Mouse (Mus musculus) R1 (cell line): ENCODE data around the gene Ramp3.

Source experiments
- DNase-seq: peaks from one replicate; pipeline ENCODE4 v3.0.0-alpha.2; 2018; ENCODE audit warnings: low read depth, low spot score

Gene Ramp3

GRCm38 (mm10) chr11:6658271-6658670 lies at the start of gene Ramp3:
Gene Ramp3 (plus strand): TSS chr11:6658521.
- peak; percentile 82 for DNase-seq

- peak; percentile 85 for DNase-seq
Measured at GRCm38 (mm10) chr11:6615250-6616205, 42.8 kb upstream of the Ramp3 start.

DNA sequence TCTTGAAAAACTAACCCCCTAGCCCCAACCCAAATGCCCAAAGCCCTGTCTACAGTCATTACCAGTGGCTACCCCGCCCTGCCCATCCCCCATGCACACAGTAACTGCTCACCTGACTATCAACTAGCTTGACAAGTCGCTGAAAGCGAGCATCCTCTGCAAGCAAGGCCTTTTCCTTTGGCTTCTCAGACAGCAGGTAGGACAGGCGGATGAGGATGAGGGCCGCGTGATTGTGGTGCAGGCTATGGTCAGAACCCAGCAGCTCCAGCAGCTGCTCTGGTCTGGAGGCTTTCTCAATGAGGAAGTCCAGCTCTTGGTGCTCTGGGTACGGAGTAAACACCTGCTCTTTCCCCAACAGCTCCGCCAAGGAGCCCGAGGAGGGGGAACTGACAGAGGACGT lies 34.6 kb upstream of the Ramp3 start:
- no peak for DNase-seq

DNA sequence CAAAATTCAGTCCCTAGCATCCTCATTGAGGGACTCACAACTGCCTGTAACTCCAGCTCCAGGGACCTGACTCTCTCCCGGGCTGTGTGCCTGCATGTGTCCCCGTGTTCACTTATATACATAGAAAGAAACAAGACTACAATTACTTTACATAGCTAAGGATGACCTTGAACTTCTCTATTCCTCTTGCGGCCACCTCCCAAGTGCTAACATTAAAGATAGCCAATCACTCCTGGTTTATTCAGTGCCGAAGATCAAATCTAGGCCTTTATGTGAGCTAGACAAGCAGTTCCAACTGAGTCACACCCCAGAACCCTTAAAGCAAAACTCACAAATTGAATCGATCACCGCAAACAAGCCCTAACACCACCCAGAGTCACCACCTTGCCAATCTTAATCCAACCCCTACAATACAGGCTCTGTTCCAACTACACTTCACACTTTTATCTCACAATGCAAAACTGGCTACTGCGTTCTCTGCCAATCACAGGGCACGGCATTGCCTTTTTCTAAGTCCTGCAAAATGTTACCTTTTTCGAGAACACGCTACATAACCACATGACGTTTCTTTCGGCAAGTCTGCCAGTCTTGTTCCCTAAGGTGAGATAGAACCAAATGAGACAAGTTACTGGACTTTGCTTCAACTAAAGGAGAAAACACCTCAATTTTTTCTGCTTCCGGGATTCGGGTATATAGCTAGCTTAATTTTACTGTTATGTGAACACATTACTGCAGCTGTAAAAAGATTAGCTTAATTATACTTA lies 33.5 kb upstream of the Ramp3 start:
- DNase-seq = peak; percentile 54

- peak; percentile 96 for DNase-seq
Measured at GRCm38 (mm10) chr11:6625478-6626387, 32.6 kb upstream of the Ramp3 start, which contains the start of gene Tbrg4. Gene Tbrg4 (minus strand): TSS chr11:6626067.

DNA sequence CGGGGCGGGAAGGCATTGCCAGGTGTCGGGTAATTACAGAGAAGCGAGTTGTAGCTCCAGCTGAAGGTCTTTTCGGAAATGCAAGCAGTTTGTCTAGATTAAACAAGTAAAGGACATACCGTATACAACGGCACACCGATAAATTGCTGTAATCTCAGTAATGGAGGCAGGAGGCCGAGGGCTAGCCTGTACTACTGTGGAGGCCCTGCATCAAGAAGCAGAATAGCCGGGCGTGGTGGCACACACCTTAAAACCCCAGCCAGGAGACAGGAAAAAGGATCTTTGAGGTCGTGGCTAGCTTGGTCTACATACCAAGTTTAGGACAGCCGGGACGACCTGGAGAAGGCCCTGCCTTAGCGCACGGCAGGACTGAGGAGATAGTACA lies 31.9 kb upstream of the Ramp3 start:
- DNase-seq = no peak

GRCm38 (mm10) chr11:6627731-6628130 lies 30.6 kb upstream of the Ramp3 start:
- no peak for DNase-seq

GRCm38 (mm10) chr11:6628568-6628967 lies 29.8 kb upstream of the Ramp3 start:
- DNase-seq = peak; percentile 86

DNA sequence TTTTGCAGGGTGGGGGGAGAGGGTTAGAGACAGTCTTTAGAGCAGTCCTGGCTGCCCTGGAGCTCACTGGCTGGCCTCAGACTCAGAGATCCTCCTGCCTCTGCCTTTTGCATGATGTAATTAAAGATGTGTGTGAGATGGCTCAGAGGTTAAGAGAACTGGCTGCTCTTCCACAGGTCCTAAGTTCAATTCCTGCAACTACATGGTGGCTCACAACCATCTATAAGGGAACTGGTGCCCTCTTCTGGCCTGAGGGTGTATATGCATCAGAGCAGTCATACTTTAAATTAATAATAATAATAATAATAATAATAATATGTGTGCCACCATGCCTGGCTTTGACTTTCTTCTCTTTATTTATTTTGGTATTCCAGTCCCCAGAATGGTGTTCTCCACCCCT lies 28.7 kb upstream of the Ramp3 start:
- DNase-seq = peak; percentile 56

DNA sequence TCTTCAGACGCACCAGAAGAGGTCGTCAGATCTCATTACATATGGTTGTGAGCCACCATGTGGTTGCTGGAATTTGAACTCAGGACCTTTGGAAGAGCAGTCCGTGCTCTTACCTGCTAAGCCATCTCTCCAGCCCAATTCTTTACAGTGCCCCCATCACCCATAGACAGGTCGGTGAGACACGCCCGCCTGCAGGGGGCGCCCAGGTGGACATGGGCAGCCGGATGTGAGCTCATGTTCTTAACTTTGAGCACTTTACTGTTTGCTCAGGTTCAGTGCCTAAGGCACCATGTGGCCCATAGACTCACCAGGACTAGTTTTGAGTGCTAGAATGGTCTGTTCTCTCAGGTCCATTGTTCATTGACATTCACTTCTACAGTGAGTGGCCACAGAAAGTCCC lies 22.2 kb upstream of the Ramp3 start:
- DNase-seq = peak; percentile 58

DNA sequence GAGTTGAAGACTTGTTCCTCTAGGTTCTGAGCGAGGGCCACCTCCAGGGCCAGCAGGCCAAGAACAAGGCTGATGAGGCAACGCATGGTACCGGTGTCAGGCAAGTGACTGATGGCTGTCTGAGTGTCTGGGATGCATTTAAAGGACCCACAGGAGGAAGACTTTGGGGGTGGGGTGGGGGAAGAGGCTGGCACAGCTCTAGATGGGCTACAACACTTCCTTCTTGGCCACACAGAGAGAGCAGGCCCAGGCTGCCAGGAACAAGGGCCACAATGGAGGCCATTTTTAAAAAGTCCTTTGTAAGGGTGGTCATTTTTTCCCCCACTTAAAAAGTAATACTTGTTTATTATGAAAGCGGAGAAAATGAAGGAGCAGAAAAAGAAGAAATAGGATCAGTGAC lies 19.8 kb upstream of the Ramp3 start, which contains the start of gene Wap:
TSS of gene Wap (minus strand) at position 101 of the 400 bp plus-strand sequence.
- no peak for DNase-seq

DNA sequence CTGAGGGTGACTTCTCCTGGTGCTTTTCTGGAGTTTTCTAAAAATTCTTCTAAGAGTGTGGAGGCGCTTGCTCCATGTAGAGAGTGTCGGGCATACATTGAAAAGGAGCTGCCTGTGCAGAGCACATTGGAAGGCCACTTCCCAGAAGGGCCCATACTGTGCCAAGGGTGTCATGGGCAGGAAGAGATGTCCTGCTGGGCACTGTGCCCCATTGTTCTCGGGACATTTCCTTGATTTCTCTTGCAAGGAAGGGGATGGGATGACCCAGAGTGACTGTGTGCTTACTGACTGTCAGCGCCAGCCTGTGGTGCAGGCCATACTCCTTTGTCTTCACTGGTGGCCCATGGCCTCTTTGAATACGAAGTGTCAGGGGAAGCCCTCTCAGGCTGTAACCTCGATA lies 19.2 kb upstream of the Ramp3 start:
- no peak for DNase-seq

GRCm38 (mm10) chr11:6644566-6644965 lies 13.8 kb upstream of the Ramp3 start:
- no peak for DNase-seq

DNA sequence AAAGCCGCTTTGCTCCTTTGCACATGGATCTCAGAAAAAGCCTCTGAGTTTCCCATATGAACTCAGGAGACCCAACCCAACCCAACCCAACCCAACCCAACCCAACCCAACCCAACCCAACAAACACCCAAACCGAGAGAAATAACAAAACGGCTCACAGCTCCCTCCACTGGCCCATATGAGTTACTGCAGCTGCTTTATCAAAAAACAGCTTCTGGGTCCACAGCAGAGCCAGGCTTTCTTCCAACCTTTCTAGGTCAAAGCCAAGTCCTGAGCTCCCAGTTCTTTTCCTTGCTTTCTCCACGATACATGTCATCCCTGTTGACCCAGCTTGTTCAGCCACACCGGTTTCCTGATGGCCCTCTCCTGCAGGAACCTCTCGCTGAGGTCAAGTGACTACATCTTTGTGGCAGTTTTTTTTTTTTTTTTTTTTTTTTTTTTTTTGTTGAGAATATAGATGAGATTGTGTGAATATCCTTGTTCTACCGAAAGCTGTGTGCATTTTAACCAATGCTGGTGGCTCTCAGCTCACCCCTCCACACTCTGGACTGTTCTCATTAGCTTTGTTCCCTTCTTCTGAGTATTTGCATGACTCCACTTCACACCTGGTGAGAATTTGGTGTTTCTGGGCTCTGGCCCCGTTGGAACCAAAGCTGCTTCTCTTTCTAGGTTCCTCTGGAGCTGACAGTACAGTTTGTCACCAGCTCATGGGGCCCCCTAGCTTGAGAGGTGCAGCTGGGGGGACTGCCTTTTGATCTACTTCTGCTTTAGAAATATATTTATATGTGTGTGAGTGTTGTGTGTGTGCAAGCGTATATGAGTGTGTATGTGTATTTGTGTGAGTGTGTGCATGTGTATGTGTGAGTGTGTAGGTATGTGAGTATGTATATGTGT lies 10.2 kb upstream of the Ramp3 start:
- peak; percentile 62 for DNase-seq

DNA sequence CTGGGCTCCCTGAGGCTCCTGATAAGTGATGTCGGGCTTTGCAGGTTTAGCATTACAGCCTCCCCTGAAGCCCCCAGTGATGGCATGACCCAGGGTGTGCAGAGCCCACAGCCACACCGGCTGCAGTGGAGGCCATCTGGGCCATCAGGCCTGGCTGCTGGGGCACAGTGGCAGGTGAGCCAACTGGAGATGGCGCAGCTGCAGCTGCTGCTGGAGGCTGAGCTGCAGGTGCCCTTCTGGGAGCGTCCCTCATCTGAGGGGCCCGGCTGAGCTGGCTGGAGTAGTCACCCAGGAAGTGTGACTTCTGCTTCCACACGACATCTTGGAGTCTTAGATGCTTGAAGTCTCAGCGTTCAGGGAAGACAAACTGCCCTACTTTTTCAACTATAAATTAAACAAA lies 7.8 kb upstream of the Ramp3 start:
- no peak for DNase-seq

GRCm38 (mm10) chr11:6652978-6653377 lies 5.3 kb upstream of the Ramp3 start:
- DNase-seq = peak; percentile 56

DNA sequence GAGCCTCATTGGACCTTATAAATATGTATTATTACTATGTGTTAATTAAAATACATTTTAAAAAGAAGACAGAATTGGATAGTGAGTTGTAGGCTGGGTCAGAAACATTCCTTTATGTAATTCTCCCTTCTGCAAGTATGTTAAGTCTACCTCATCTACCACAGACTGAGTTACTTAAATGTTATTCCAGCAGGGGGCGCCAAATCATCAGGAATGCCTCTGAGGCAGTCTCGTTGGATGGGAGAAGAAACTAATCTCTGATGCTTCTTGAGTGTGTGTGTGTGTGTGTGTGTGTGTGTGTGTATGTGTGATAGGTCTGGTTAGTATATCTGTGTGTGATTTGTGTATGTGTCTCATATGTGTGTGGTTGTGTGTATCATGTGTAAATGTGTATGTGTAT lies 3.4 kb upstream of the Ramp3 start:
- DNase-seq = peak; percentile 92

DNA sequence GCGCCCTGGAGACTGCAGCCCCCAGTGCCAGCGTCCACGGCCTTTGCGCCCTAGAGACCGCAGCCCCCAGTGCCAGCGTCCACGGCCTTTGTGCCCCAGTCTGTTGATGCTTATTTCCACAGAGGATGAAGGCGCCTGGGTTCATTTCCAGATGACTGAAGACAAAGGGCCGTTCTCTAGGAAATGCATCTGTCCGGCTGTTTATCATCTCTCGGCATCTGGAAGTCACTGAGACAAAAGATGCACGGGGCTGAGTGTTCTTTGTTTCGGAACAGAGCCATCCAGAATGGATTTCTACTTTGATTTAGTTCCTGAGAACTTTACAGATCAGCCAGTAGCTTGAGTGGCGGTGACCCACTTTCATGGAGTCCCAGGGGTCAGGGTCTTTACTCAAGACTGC lies 2.9 kb downstream of the Ramp3 start:
- peak; percentile 40 for DNase-seq

DNA sequence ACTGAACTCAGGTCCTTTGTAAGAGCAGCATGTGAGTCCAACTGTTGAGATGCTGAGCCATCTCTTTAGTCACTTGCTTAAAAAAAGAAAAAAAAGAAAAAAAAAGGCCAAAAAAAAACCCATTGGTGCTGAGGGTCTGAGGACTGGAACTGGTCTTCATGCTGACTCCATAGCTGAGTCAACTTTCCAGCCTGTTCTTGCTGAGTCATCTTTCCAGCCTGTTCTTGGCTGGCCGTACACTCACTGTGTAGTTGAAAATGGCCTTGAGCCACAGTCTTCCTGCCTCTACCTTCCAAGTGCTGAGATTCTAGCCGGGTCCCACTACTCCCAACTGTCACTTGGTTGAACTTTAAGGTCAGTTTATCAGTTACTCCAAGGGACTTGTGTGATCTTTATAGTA lies 8.3 kb downstream of the Ramp3 start:
- DNase-seq = peak; percentile 41

GRCm38 (mm10) chr11:6669041-6669440 lies 10.7 kb downstream of the Ramp3 start:
- no peak for DNase-seq
